Mouse (Mus musculus) right cerebral cortex, postnatal 10 days (tissue): ENCODE data around the gene Ssh2.
"Not testable (repeated sequence)": the region's sequence is repeated elsewhere in the genome, so short reads cannot be mapped to it uniquely, and the experiment has no call there.

Source experiments
- DNase-seq, 2 experiments: peaks; one replicate each; pipeline ENCODE4 v3.0.0; 2021; ENCODE audit warnings: low spot score in 2 of 2

The Ssh2 gene

GRCm38 (mm10) chr11:77348142-77348741, 132.2 kb downstream of the Ssh2 start:
- peak; percentile 81 to 85 for DNase-seq

GRCm38 (mm10) chr11:77348985-77349384, 132.9 kb downstream of the Ssh2 start:
- no peak for DNase-seq

GRCm38 (mm10) chr11:77349698-77350097, 133.6 kb downstream of the Ssh2 start:
- no peak for DNase-seq

GRCm38 (mm10) chr11:77355055-77355454, 139.0 kb downstream of the Ssh2 start:
- DNase-seq = no peak

- DNase-seq = no peak
Measured at GRCm38 (mm10) chr11:77357839-77358238, 141.8 kb downstream of the Ssh2 start.

GRCm38 (mm10) chr11:77363476-77363875, 147.4 kb downstream of the Ssh2 start:
- no peak for DNase-seq

GRCm38 (mm10) chr11:77364376-77364775, 148.3 kb downstream of the Ssh2 start:
- no peak for DNase-seq

GRCm38 (mm10) chr11:77365706-77366386, 149.8 kb downstream of the Ssh2 start:
- DNase-seq = no peak

GRCm38 (mm10) chr11:77367541-77368270, 151.6 kb downstream of the Ssh2 start:
- no peak for DNase-seq

GRCm38 (mm10) chr11:77369188-77369840, 153.2 kb downstream of the Ssh2 start:
- DNase-seq = no peak

GRCm38 (mm10) chr11:77369841-77370191, 153.7 kb downstream of the Ssh2 start:
- no peak for DNase-seq

- no peak for DNase-seq
Measured at GRCm38 (mm10) chr11:77371088-77371487, 155.0 kb downstream of the Ssh2 start.

- no peak for DNase-seq
Measured at GRCm38 (mm10) chr11:77371696-77372095, 155.6 kb downstream of the Ssh2 start.

- peak; percentile 29 to 32 for DNase-seq
Measured at GRCm38 (mm10) chr11:77372196-77372904, 156.3 kb downstream of the Ssh2 start.

- DNase-seq = no peak
Measured at GRCm38 (mm10) chr11:77378622-77379021, 162.5 kb downstream of the Ssh2 start.

- DNase-seq = no peak
Measured at GRCm38 (mm10) chr11:77381174-77381573, 165.1 kb downstream of the Ssh2 start.

- no peak for DNase-seq
Measured at GRCm38 (mm10) chr11:77384151-77384550, 168.1 kb downstream of the Ssh2 start.

- peak; percentile 37 to 46 for DNase-seq
Measured at GRCm38 (mm10) chr11:77385706-77386690, 169.9 kb downstream of the Ssh2 start.

- not testable (repeated sequence) for DNase-seq
Measured at GRCm38 (mm10) chr11:77388197-77388596, 172.1 kb downstream of the Ssh2 start.

GRCm38 (mm10) chr11:77395539-77395938, 179.5 kb downstream of the Ssh2 start:
- DNase-seq = no peak

GRCm38 (mm10) chr11:77402508-77402907, 186.4 kb downstream of the Ssh2 start:
- no peak for DNase-seq
